12 mouse cellular contexts compared by ENCODE assay signal in the genomic region with DNA sequence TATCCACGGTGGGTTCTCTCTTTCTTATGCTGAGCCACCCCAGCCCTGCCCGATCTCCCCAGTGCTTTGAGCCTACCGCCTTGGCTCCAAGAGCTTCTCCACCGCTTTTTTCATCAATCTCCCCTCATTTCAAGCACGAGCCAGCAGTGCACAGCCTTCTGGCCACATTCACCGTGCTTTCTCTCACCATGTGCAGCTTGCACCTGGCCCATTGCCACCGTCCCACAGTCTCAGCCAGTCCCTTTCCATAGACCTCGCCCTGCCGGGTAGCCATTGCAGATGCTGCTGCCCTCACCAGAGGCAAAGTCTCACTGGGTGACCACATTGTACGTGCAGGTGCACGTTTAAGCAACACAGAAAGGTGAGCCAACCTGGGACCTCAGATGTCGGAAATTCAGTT. TPM values are rescaled to one million over a fixed set of nuclear protein-coding genes. Genes with fewer than 3 reads are reported as not detected.
A peak's percentile ranks its signal among the peaks of the same experiment; 100 is the strongest.
DNase-seq lines count a peak whose midpoint lies in the region; ATAC-seq and TF ChIP-seq lines count a peak whose summit lies in the region.
"Had no signal": no experiment of that assay in that cellular context is flagged by ENCODE, and none has a peak within 500 bp of the region (broad histone marks: within the 10 kb centered on the region; RNA-seq: fewer than 3 reads in every experiment).

No protein-coding gene starts in this region.

- no peaks in the 10 kb centered on the region for H3K27me3 ChIP-seq in forebrain, embryonic 15.5 days
- H3K27me3 ChIP-seq in forebrain, embryonic 10.5 days (ENCODE audit: poor library complexity, severe bottlenecking): no peaks in the 10 kb centered on the region
- no peaks in the 10 kb centered on the region for H3K27me3 ChIP-seq in liver, embryonic 12.5 days (replicated peaks)
- H3K27me3 ChIP-seq: heart, embryonic 12.5 days; neural tube, embryonic 15.5 days had no signal

- peak overlapping the region; percentile 77 for H3K27ac ChIP-seq in forebrain, embryonic 15.5 days (replicated peaks)
- H3K27ac ChIP-seq in forebrain, embryonic 10.5 days: no peak overlapping the region
- H3K27ac ChIP-seq in liver, embryonic 12.5 days: no peak overlapping the region
- H3K27ac ChIP-seq: neural tube, embryonic 15.5 days had no signal

- TF ChIP-seq POLR2A in brain, embryonic 14.5 days (IDR thresholded peaks at IDR 0.05; ENCODE audit: borderline replicate concordance, extremely low read depth, insufficient read depth, insufficient read length, poor library complexity, severe bottlenecking): no peak

- H3K36me3 ChIP-seq in forebrain, embryonic 15.5 days: peaks cover 81% of the 10 kb centered on the region
- H3K36me3 ChIP-seq in forebrain, embryonic 10.5 days (replicated peaks): peaks cover 91% of the 10 kb centered on the region
- peaks cover 99% of the 10 kb centered on the region for H3K36me3 ChIP-seq in liver, embryonic 12.5 days

- no peak overlapping the region for H3K4me3 ChIP-seq in forebrain, embryonic 15.5 days
- H3K4me3 ChIP-seq in forebrain, embryonic 10.5 days: no peak overlapping the region
- no peak overlapping the region for H3K4me3 ChIP-seq in liver, embryonic 12.5 days
- H3K4me3 ChIP-seq: heart, embryonic 12.5 days; neural tube, embryonic 15.5 days had no signal

- peaks cover 17% of the 10 kb centered on the region for H3K4me1 ChIP-seq in forebrain, embryonic 15.5 days
- H3K4me1 ChIP-seq in forebrain, embryonic 10.5 days: no peaks in the 10 kb centered on the region
- H3K4me1 ChIP-seq in liver, embryonic 12.5 days: no peaks in the 10 kb centered on the region
- H3K4me1 ChIP-seq: neural tube, embryonic 15.5 days had no signal

- no peak overlapping the region for H3K4me2 ChIP-seq in forebrain, embryonic 15.5 days (replicated peaks)
- no peak overlapping the region for H3K4me2 ChIP-seq in liver, embryonic 12.5 days
- H3K4me2 ChIP-seq: heart, embryonic 12.5 days; neural tube, embryonic 15.5 days had no signal

- no peak overlapping the region for H3K9ac ChIP-seq in forebrain, embryonic 15.5 days (replicated peaks)
- no peak overlapping the region for H3K9ac ChIP-seq in liver, embryonic 12.5 days
- H3K9ac ChIP-seq: heart, embryonic 12.5 days; neural tube, embryonic 15.5 days had no signal

- WGBS in forebrain, embryonic 15.5 days: 62% methylated on average over 12 of the region's 12 CpGs
- WGBS in forebrain, embryonic 10.5 days: 89% methylated on average over 12 of the region's 12 CpGs
- 87% methylated on average over 12 of the region's 12 CpGs for WGBS in liver, embryonic 12.5 days (ENCODE audit: insufficient replicate concordance)

- no peak for ATAC-seq in forebrain, embryonic 15.5 days (replicated peaks)
- ATAC-seq in liver, embryonic 12.5 days: no peak

- no peak for TF ChIP-seq CTCF in brain, embryonic 14.5 days (IDR thresholded peaks at IDR 0.05; ENCODE audit: borderline replicate concordance, extremely low read depth, insufficient read depth, insufficient read length)

- DNase-seq in forebrain, embryonic 10.5 days (ENCODE audit: extremely low spot score, low spot score): no peak
- DNase-seq in layer of hippocampus, postnatal 14 days (ENCODE audit: low spot score in 2 of 2): peak; percentile 56 to 59
- DNase-seq in layer of hippocampus, adult 9-11 months: no peak
- peak; percentile 66 for DNase-seq in brain, embryonic 14.5 days (ENCODE audit: low read depth)
- peak; percentile 73 to 82 for DNase-seq in cerebellum, postnatal 36 days
- DNase-seq in heart, postnatal 25 days (ENCODE audit: low spot score): no peak
- DNase-seq: kidney, postnatal 14 days had no signal

- H3K9me3 ChIP-seq in forebrain, embryonic 15.5 days: no peaks in the 10 kb centered on the region
- H3K9me3 ChIP-seq in forebrain, embryonic 10.5 days: no peaks in the 10 kb centered on the region
- no peaks in the 10 kb centered on the region for H3K9me3 ChIP-seq in liver, embryonic 12.5 days (replicated peaks)
- H3K9me3 ChIP-seq: heart, embryonic 12.5 days; neural tube, embryonic 15.5 days had no signal

- intact Hi-C loops in heart, postnatal 25 days (cut with DNase I): no loop called here

RNA-seq across cellular contexts. Expression of gene Atp6v0a1, which starts 14.1 kb away (rescaled TPM):
- 84.3 and 84.6 TPM in 2 replicates for polyA plus RNA-seq in forebrain, embryonic 15.5 days (2015; fragmentation: Nextera tagmentation; extraction: Ambion mirVana)
- polyA plus RNA-seq in forebrain, embryonic 10.5 days (2016; fragmentation: Nextera tagmentation; extraction: Ambion mirVana): 34.5 and 36.9 TPM in 2 replicates
- 100 to 1,000 TPM; 451 to 457 TPM for total RNA-seq in layer of hippocampus, postnatal 14 days (2021)
- polyA plus RNA-seq in brain, embryonic 14.5 days (2012; rRNA removed): 144 and 197 TPM in 2 replicates
- polyA plus RNA-seq in liver, embryonic 12.5 days (2016; fragmentation: Nextera tagmentation; extraction: Ambion mirVana): 56.5 and 57.6 TPM in 2 replicates
- 10 to 100 TPM; 84.7 to 87.3 TPM for total RNA-seq in heart, postnatal 25 days (2021)

RNA-seq across cellular contexts. Expression of gene Naglu, which starts 46.4 kb away (rescaled TPM):
- polyA plus RNA-seq in forebrain, embryonic 15.5 days (2015; fragmentation: Nextera tagmentation; extraction: Ambion mirVana): 7.9 and 8.1 TPM in 2 replicates
- 8.2 and 9.3 TPM in 2 replicates for polyA plus RNA-seq in forebrain, embryonic 10.5 days (2016; fragmentation: Nextera tagmentation; extraction: Ambion mirVana)
- total RNA-seq in layer of hippocampus, postnatal 14 days (2021): 10 to 100 TPM in 1 of 2 experiments, 1 to 10 TPM in 1; 9.3 to 10.3 TPM
- 11.9 and 12.5 TPM in 2 replicates for polyA plus RNA-seq in brain, embryonic 14.5 days (2012; rRNA removed)
- 6.3 and 7.0 TPM in 2 replicates for polyA plus RNA-seq in liver, embryonic 12.5 days (2016; fragmentation: Nextera tagmentation; extraction: Ambion mirVana)
- 1 to 10 TPM; 8.0 to 8.7 TPM for total RNA-seq in heart, postnatal 25 days (2021)

RNA-seq across cellular contexts. Expression of gene Cavin1, which starts 52.7 kb away (rescaled TPM):
- polyA plus RNA-seq in forebrain, embryonic 15.5 days (2015; fragmentation: Nextera tagmentation; extraction: Ambion mirVana): 29.4 and 30.1 TPM in 2 replicates
- 16.1 and 16.6 TPM in 2 replicates for polyA plus RNA-seq in forebrain, embryonic 10.5 days (2016; fragmentation: Nextera tagmentation; extraction: Ambion mirVana)
- 10 to 100 TPM; 16.3 to 21.5 TPM for total RNA-seq in layer of hippocampus, postnatal 14 days (2021)
- 10.5 and 24.4 TPM in 2 replicates for polyA plus RNA-seq in brain, embryonic 14.5 days (2012; rRNA removed)
- polyA plus RNA-seq in liver, embryonic 12.5 days (2016; fragmentation: Nextera tagmentation; extraction: Ambion mirVana): 28.9 and 30.0 TPM in 2 replicates
- 100 to 1,000 TPM; 275 to 277 TPM for total RNA-seq in heart, postnatal 25 days (2021)

RNA-seq across cellular contexts. Expression of gene Hsd17b1, which starts 54.8 kb away (rescaled TPM):
- polyA plus RNA-seq in forebrain, embryonic 15.5 days (2015; fragmentation: Nextera tagmentation; extraction: Ambion mirVana): 0.17 and 0.27 TPM in 2 replicates
- 0.10 and 0.11 TPM in 2 replicates for polyA plus RNA-seq in forebrain, embryonic 10.5 days (2016; fragmentation: Nextera tagmentation; extraction: Ambion mirVana)
- total RNA-seq in layer of hippocampus, postnatal 14 days (2021): under 1 TPM; 0.38 to 0.81 TPM
- 0.50 and 0.78 TPM in 2 replicates for polyA plus RNA-seq in brain, embryonic 14.5 days (2012; rRNA removed)
- 0.08 TPM in 1 of 2 replicates, not detected in the other for polyA plus RNA-seq in liver, embryonic 12.5 days (2016; fragmentation: Nextera tagmentation; extraction: Ambion mirVana)
- total RNA-seq in heart, postnatal 25 days (2021): under 1 TPM; 0.55 to 0.64 TPM
- polyA plus RNA-seq: embryonic facial prominence, embryonic 11.5 days; heart, embryonic 12.5 days had no signal

RNA-seq across cellular contexts. Expression of gene Coasy, which starts 59.0 kb away (rescaled TPM):
- 47.8 and 52.7 TPM in 2 replicates for polyA plus RNA-seq in forebrain, embryonic 15.5 days (2015; fragmentation: Nextera tagmentation; extraction: Ambion mirVana)
- 51.4 and 53.3 TPM in 2 replicates for polyA plus RNA-seq in forebrain, embryonic 10.5 days (2016; fragmentation: Nextera tagmentation; extraction: Ambion mirVana)
- 10 to 100 TPM; 32.6 to 35.7 TPM for total RNA-seq in layer of hippocampus, postnatal 14 days (2021)
- 49.1 and 77.5 TPM in 2 replicates for polyA plus RNA-seq in brain, embryonic 14.5 days (2012; rRNA removed)
- polyA plus RNA-seq in liver, embryonic 12.5 days (2016; fragmentation: Nextera tagmentation; extraction: Ambion mirVana): 26.4 and 28.5 TPM in 2 replicates
- 10 to 100 TPM; 15.8 to 17.1 TPM for total RNA-seq in heart, postnatal 25 days (2021)

Comparison
In these comparisons a context has a peak if more than half of its experiments do, and no peak if none do; other contexts are left out.
1. DNase-seq: peak in layer of hippocampus, postnatal 14 days (2 of 2), brain, embryonic 14.5 days (single experiment) and cerebellum, postnatal 36 days (2 of 2); none in forebrain, embryonic 10.5 days (single experiment), layer of hippocampus, adult 9-11 months (single experiment) and heart, postnatal 25 days (single experiment).